Mouse (Mus musculus): Measurements from ENCODE around the gene Entpd7.
A peak's percentile ranks its signal among the peaks of the same experiment; 100 is the strongest.

Entpd7 gene

GRCm38 (mm10) chr19:43674316-43674689, 15.2 kb upstream of the Entpd7 start:
- DNase-seq (ENCODE audit: low spot score in 2 of 2) = peak in 1 of 2 experiments; percentile 63

GRCm38 (mm10) chr19:43674730-43675524, 14.5 kb upstream of the Entpd7 start, which contains the start of gene Slc25a28:
Gene Slc25a28, minus strand, starts transcription at chr19:43674881.
- peak; percentile 95 to 97 for DNase-seq (ENCODE audit: low spot score in 2 of 2)

- no peak for DNase-seq (ENCODE audit: low spot score in 2 of 2)
These were observed 13.7 kb upstream of the Entpd7 start for GRCm38 (mm10) chr19:43675525-43676400.

GRCm38 (mm10) chr19:43678467-43679003, 10.9 kb upstream of the Entpd7 start:
- DNase-seq (ENCODE audit: low spot score in 2 of 2) = no peak

GRCm38 (mm10) chr19:43679474-43679981, 9.9 kb upstream of the Entpd7 start:
- no peak for DNase-seq (ENCODE audit: low spot score in 2 of 2)

GRCm38 (mm10) chr19:43681541-43681940, 7.9 kb upstream of the Entpd7 start:
- DNase-seq (ENCODE audit: low spot score in 2 of 2) = no peak

GRCm38 (mm10) chr19:43692815-43693214, 3.3 kb downstream of the Entpd7 start:
- DNase-seq (ENCODE audit: low spot score in 2 of 2) = no peak

- no peak for DNase-seq (ENCODE audit: low spot score in 2 of 2)
These were observed 6.1 kb downstream of the Entpd7 start for GRCm38 (mm10) chr19:43695514-43695964.

- DNase-seq (ENCODE audit: low spot score in 2 of 2) = no peak
These were observed 8.3 kb downstream of the Entpd7 start for GRCm38 (mm10) chr19:43697666-43698370.

GRCm38 (mm10) chr19:43699021-43699762, 9.7 kb downstream of the Entpd7 start:
- DNase-seq (ENCODE audit: low spot score in 2 of 2) = no peak

- no peak for DNase-seq (ENCODE audit: low spot score in 2 of 2)
These were observed 10.3 kb downstream of the Entpd7 start for GRCm38 (mm10) chr19:43699763-43700155.

GRCm38 (mm10) chr19:43704211-43704610, 14.7 kb downstream of the Entpd7 start:
- DNase-seq (ENCODE audit: low spot score in 2 of 2) = no peak

- DNase-seq (ENCODE audit: low spot score in 2 of 2) = no peak
These were observed 15.5 kb downstream of the Entpd7 start for GRCm38 (mm10) chr19:43704787-43705497.

- no peak for DNase-seq (ENCODE audit: low spot score in 2 of 2)
These were observed 18.7 kb downstream of the Entpd7 start for GRCm38 (mm10) chr19:43708206-43708605.

GRCm38 (mm10) chr19:43709317-43709716, 19.8 kb downstream of the Entpd7 start:
- no peak for DNase-seq (ENCODE audit: low spot score in 2 of 2)

GRCm38 (mm10) chr19:43711159-43711916, 21.9 kb downstream of the Entpd7 start:
- DNase-seq (ENCODE audit: low spot score in 2 of 2) = no peak

GRCm38 (mm10) chr19:43711971-43712370, 22.5 kb downstream of the Entpd7 start:
- no peak for DNase-seq (ENCODE audit: low spot score in 2 of 2)

GRCm38 (mm10) chr19:43720061-43720460, 30.6 kb downstream of the Entpd7 start:
- no peak for DNase-seq (ENCODE audit: low spot score in 2 of 2)

GRCm38 (mm10) chr19:43722891-43723290, 33.4 kb downstream of the Entpd7 start:
- DNase-seq (ENCODE audit: low spot score in 2 of 2) = no peak
